Mouse (Mus musculus): ENCODE measurements around the gene Atp6v0a4.

Atp6v0a4 gene

GRCm38 (mm10) chr6:38124882-38125281 is 496 bp upstream of the Atp6v0a4 start:
- DNase-seq, result no peak

GRCm38 (mm10) chr6:38123471-38124206 is 747 bp downstream of the Atp6v0a4 start:
- DNase-seq, result no peak

- no peak for DNase-seq
These were observed 1.6 kb downstream of the Atp6v0a4 start for GRCm38 (mm10) chr6:38122791-38123190.

- no peak for DNase-seq
These were observed 2.5 kb downstream of the Atp6v0a4 start for GRCm38 (mm10) chr6:38121843-38122242.

- no peak for DNase-seq
These were observed 3.6 kb downstream of the Atp6v0a4 start for GRCm38 (mm10) chr6:38120681-38121371.

- DNase-seq, result no peak
These were observed 6.0 kb downstream of the Atp6v0a4 start for GRCm38 (mm10) chr6:38118341-38118740.

GRCm38 (mm10) chr6:38116107-38116770 is 8.1 kb downstream of the Atp6v0a4 start:
- DNase-seq, result no peak

GRCm38 (mm10) chr6:38110859-38111258 is 13.5 kb downstream of the Atp6v0a4 start:
- no peak for DNase-seq

- no peak for DNase-seq
These were observed 14.5 kb downstream of the Atp6v0a4 start for GRCm38 (mm10) chr6:38109871-38110270.

GRCm38 (mm10) chr6:38109160-38109795 is 15.1 kb downstream of the Atp6v0a4 start, which contains the start of gene Tmem213:
Gene Tmem213, plus strand, starts transcription at chr6:38109255.
- DNase-seq, result no peak

- DNase-seq, result no peak
These were observed 15.9 kb downstream of the Atp6v0a4 start for GRCm38 (mm10) chr6:38108449-38108848.

GRCm38 (mm10) chr6:38105924-38106323 is 18.5 kb downstream of the Atp6v0a4 start:
- no peak for DNase-seq

GRCm38 (mm10) chr6:38103775-38104174 is 20.6 kb downstream of the Atp6v0a4 start:
- DNase-seq, result no peak

GRCm38 (mm10) chr6:38102216-38102795 is 22.1 kb downstream of the Atp6v0a4 start:
- DNase-seq, result no peak

GRCm38 (mm10) chr6:38096961-38097370 is 27.4 kb downstream of the Atp6v0a4 start:
- DNase-seq, result no peak

- DNase-seq, result no peak
These were observed 29.7 kb downstream of the Atp6v0a4 start for GRCm38 (mm10) chr6:38094701-38095100.

GRCm38 (mm10) chr6:38092539-38092938 is 31.8 kb downstream of the Atp6v0a4 start:
- DNase-seq, result no peak

GRCm38 (mm10) chr6:38087242-38088026 is 37.0 kb downstream of the Atp6v0a4 start:
- DNase-seq, result no peak

GRCm38 (mm10) chr6:38083204-38083603 is 41.2 kb downstream of the Atp6v0a4 start:
- DNase-seq, result no peak

- no peak for DNase-seq
These were observed 42.6 kb downstream of the Atp6v0a4 start for GRCm38 (mm10) chr6:38081727-38082341.

- DNase-seq, result no peak
These were observed 44.0 kb downstream of the Atp6v0a4 start for GRCm38 (mm10) chr6:38080364-38080763.

- no peak for DNase-seq
These were observed 50.8 kb downstream of the Atp6v0a4 start for GRCm38 (mm10) chr6:38073592-38073991.
